25 mouse cellular contexts compared by ENCODE assay signal in genomic region chr12:75374437-75374836, GRCm38 (mm10). TPM values are rescaled to one million over a fixed set of nuclear protein-coding genes. Genes with fewer than 3 reads are reported as not detected.
DNase-seq lines count a peak whose midpoint lies in the region; ATAC-seq lines count a peak whose summit lies in the region.
"Had no signal": no experiment of that assay in that cellular context is flagged by ENCODE, and none has a peak within 500 bp of the region (broad histone marks: within the 10 kb centered on the region; RNA-seq: fewer than 3 reads in every experiment).

No protein-coding gene starts in this region.

- H3K4me1 ChIP-seq in midbrain, embryonic 11.5 days (ENCODE audit: control insufficient read depth, insufficient read depth, low read length): no peaks in the 10 kb centered on the region
- no peaks in the 10 kb centered on the region for H3K4me1 ChIP-seq in midbrain, embryonic 10.5 days
- H3K4me1 ChIP-seq: embryonic facial prominence, embryonic 15.5 days; forebrain, embryonic 10.5 days; hindbrain, embryonic 15.5 days had no signal

- no peak for ATAC-seq in midbrain, embryonic 11.5 days (ENCODE audit: low FRiP score)
- ATAC-seq: activated CD4-positive, CD25-positive, alpha-beta regulatory T cell, adult 4 months; forebrain, embryonic 14.5 days; inflammation-experienced regulatory T-cells, adult 6 months; intestine, postnatal 0 days; Patski had no signal

- intact Hi-C loops in heart, postnatal 14 days (cut with DNase I): no loop called here

- H3K9ac ChIP-seq in midbrain, embryonic 11.5 days (ENCODE audit: low read length): no peak overlapping the region
- H3K9ac ChIP-seq: embryonic facial prominence, embryonic 15.5 days; heart, embryonic 15.5 days; hindbrain, embryonic 15.5 days had no signal

- H3K27ac ChIP-seq in midbrain, embryonic 11.5 days (ENCODE audit: low read depth, low read length): no peak overlapping the region
- no peak overlapping the region for H3K27ac ChIP-seq in midbrain, embryonic 10.5 days (replicated peaks)
- H3K27ac ChIP-seq: embryonic facial prominence, embryonic 15.5 days; forebrain, embryonic 10.5 days; heart, adult 2 months; heart, embryonic 15.5 days; hindbrain, embryonic 15.5 days had no signal

- no peaks in the 10 kb centered on the region for H3K36me3 ChIP-seq in midbrain, embryonic 11.5 days (ENCODE audit: control insufficient read depth, insufficient read depth, low read length)
- no peaks in the 10 kb centered on the region for H3K36me3 ChIP-seq in midbrain, embryonic 10.5 days
- H3K36me3 ChIP-seq: embryonic facial prominence, embryonic 15.5 days; forebrain, embryonic 10.5 days; hindbrain, embryonic 15.5 days had no signal

- no peak overlapping the region for H3K4me3 ChIP-seq in midbrain, embryonic 11.5 days (ENCODE audit: low read depth, low read length)
- no peak overlapping the region for H3K4me3 ChIP-seq in midbrain, embryonic 10.5 days
- H3K4me3 ChIP-seq: embryonic facial prominence, embryonic 15.5 days; erythroblast, embryonic 14.5 days; forebrain, embryonic 10.5 days; heart, adult 2 months; heart, embryonic 15.5 days; hindbrain, embryonic 15.5 days had no signal

- DNase-seq in cerebellum, postnatal 10 days: peak; percentile 64 to 74
- no peak for DNase-seq in cerebellum, adult 18-20 months
- peak; percentile 77 for DNase-seq in heart, adult 11 months
- DNase-seq in heart, postnatal 14 days: no peak
- peak; percentile 26 for DNase-seq in midbrain, embryonic 11.5 days (ENCODE audit: low spot score, missing footprints)
- no peak for DNase-seq in midbrain, embryonic 10.5 days (ENCODE audit: low spot score)
- DNase-seq: adrenal gland, postnatal 14 days; gastrocnemius, postnatal 10 days had no signal

- no peaks in the 10 kb centered on the region for H3K27me3 ChIP-seq in midbrain, embryonic 11.5 days (ENCODE audit: control insufficient read depth, insufficient read depth, low read length)
- no peaks in the 10 kb centered on the region for H3K27me3 ChIP-seq in midbrain, embryonic 10.5 days (ENCODE audit: low read depth, poor library complexity, severe bottlenecking)
- H3K27me3 ChIP-seq: CH12.LX; embryonic facial prominence, embryonic 15.5 days; heart, embryonic 15.5 days; hindbrain, embryonic 15.5 days had no signal

- 92% methylated on average over 10 of the region's 10 CpGs for WGBS in midbrain, embryonic 11.5 days
- 89% methylated on average over 10 of the region's 10 CpGs for WGBS in midbrain, embryonic 10.5 days

- no peak overlapping the region for H3K4me2 ChIP-seq in midbrain, embryonic 11.5 days
- H3K4me2 ChIP-seq: embryonic facial prominence, embryonic 15.5 days; heart, embryonic 11.5 days; heart, embryonic 15.5 days; hindbrain, embryonic 15.5 days had no signal

- H3K9me3 ChIP-seq in midbrain, embryonic 11.5 days (ENCODE audit: control insufficient read depth, low read length): no peaks in the 10 kb centered on the region
- H3K9me3 ChIP-seq in midbrain, embryonic 10.5 days (replicated peaks): no peaks in the 10 kb centered on the region
- H3K9me3 ChIP-seq: embryonic facial prominence, embryonic 15.5 days; forebrain, embryonic 10.5 days; heart, embryonic 15.5 days; hindbrain, embryonic 15.5 days had no signal

RNA-seq across cellular contexts. Expression of gene Gphb5, which starts 42.1 kb away (rescaled TPM):
- not detected for total RNA-seq in heart, postnatal 14 days (2021)
- polyA plus RNA-seq in midbrain, embryonic 11.5 days (2014; fragmentation: Nextera tagmentation; extraction: Ambion mirVana): not detected in 2 replicates
- not detected in 2 replicates for polyA plus RNA-seq in midbrain, embryonic 10.5 days (2016; fragmentation: Nextera tagmentation; extraction: Ambion mirVana)
- total RNA-seq: adrenal gland, adult 18-20 months; adrenal gland, postnatal 14 days; CH12.LX; gastrocnemius, postnatal 10 days; gastrocnemius, postnatal 4 days; heart, adult 2 months; heart, postnatal 25 days had no signal
- polyA plus RNA-seq: activated CD4-positive, CD25-positive, alpha-beta regulatory T cell, adult 4 months; embryonic facial prominence, embryonic 15.5 days; erythroblast, embryonic 14.5 days; forebrain, embryonic 10.5 days; forebrain, embryonic 14.5 days; heart, adult 2 months; heart, embryonic 11.5 days; heart, embryonic 15.5 days; hindbrain, embryonic 11.5 days; hindbrain, embryonic 15.5 days; inflammation-experienced regulatory T-cells, adult 6 months; intestine, postnatal 0 days; Patski had no signal

Comparison
In these comparisons a context has a peak if more than half of its experiments do, and no peak if none do; other contexts are left out.
1. DNase-seq: peak in cerebellum, postnatal 10 days (2 of 2), heart, adult 11 months (single experiment) and midbrain, embryonic 11.5 days (single experiment); none in cerebellum, adult 18-20 months (0 of 2), heart, postnatal 14 days (0 of 2) and midbrain, embryonic 10.5 days (single experiment).